Mouse (Mus musculus) midbrain, embryonic 15.5 days (tissue): Measurements from ENCODE around the gene Pla2g4e. TPM values are rescaled to one million over a fixed set of nuclear protein-coding genes. Genes with fewer than 3 reads are reported as not detected.
A peak's percentile ranks its signal among the peaks of the same experiment; 100 is the strongest.
"Not testable (repeated sequence)": the region's sequence is repeated elsewhere in the genome, so short reads cannot be mapped to it uniquely, and the experiment has no call there.

Experiments
- ATAC-seq: fragments of 200-750 bp; cut with Nextera tagmentation; replicated peaks from 2 replicates; pipeline ENCODE4 v1.8.0; 2017; ENCODE audit warnings: moderate TSS enrichment
- H3K27ac ChIP-seq: fragments of 300-500 bp; sonication (generic); 2 replicates; pipeline ENCODE4 v1.5.1; 2015; ENCODE audit warnings: mild to moderate bottlenecking, inconsistent platforms
- H3K27me3 ChIP-seq: fragments of 300-500 bp; sonication (generic); replicated peaks from 2 replicates; pipeline ENCODE4 v1.6.1; 2015; ENCODE audit warnings: inconsistent platforms
- H3K36me3 ChIP-seq: fragments of 300-500 bp; sonication (generic); replicated peaks from 2 replicates; pipeline ENCODE4 v1.6.1; 2015; ENCODE audit warnings: inconsistent platforms
- H3K4me1 ChIP-seq: fragments of 300-500 bp; sonication (generic); 2 replicates; pipeline ENCODE4 v1.6.1; 2015; ENCODE audit warnings: inconsistent platforms
- H3K4me2 ChIP-seq: fragments of 300-500 bp; sonication (generic); 2 replicates; pipeline ENCODE4 v1.6.1; 2015; ENCODE audit warnings: inconsistent platforms, mild to moderate bottlenecking, moderate library complexity
- H3K4me3 ChIP-seq: fragments of 300-500 bp; sonication (generic); 2 replicates; pipeline ENCODE4 v1.5.1; 2015; ENCODE audit warnings: mild to moderate bottlenecking, inconsistent platforms
- H3K9ac ChIP-seq: fragments of 300-500 bp; sonication (generic); 2 replicates; pipeline ENCODE4 v1.6.1; 2015; ENCODE audit warnings: mild to moderate bottlenecking, inconsistent platforms
- H3K9me3 ChIP-seq: fragments of 300-500 bp; sonication (generic); 2 replicates; pipeline ENCODE4 v1.6.1; 2016; ENCODE audit warnings: inconsistent platforms
- WGBS: fragments of 180-500 bp; shearing (Covaris S2); methylation state at CpG from one replicate; pipeline ENCODE4 v1.1.7; 2015; ENCODE audit warnings: mixed read lengths; 5-methylcytosine and 5-hydroxymethylcytosine counted together
- polyA plus RNA-seq: library from polyadenylated mRNA; unstranded; fragments of >200 nt; fragmentation: Nextera tagmentation; extraction: Ambion mirVana; gene quantifications from 2 replicates; pipeline ENCODE4 v1.2.1, GENCODE M21; 2015

Pla2g4e gene
- polyA plus RNA-seq, 1 experiment from 2014 or later = 5.3 TPM

DNA sequence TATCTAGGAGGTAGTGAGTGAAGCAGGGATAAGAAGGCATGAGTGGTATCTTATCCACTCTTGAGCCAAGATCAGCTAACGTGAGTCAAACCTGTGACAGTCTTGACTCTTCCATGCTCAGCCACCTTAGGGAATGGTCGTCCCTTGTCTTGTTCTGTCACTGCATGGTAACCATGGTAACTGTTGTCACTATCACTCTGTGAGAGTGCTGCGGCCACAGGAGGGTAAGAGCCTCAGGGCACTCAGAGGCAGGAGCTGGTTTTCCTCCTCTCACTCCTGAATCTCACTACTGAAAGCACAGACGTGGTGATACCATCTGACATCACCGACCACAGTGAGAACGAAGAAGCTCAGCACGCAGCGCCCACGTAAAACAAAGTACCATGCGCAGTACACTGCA is 19.7 kb upstream of the Pla2g4e start:
- ATAC-seq = peak; percentile 75; the same call in 1 of the 2 replicates
- Histone ChIP-seq H3K4me3 (no peak overlapping the region), H3K4me1 (peaks cover 7% of the 10 kb centered on the region; the same call in 1 of the 2 replicates), H3K9ac (no peak overlapping the region), H3K27ac (no peak overlapping the region), H3K27me3 (no peaks in the 10 kb centered on the region), H3K4me2 (no peak overlapping the region), H3K36me3 (no peaks in the 10 kb centered on the region), H3K9me3 (no peaks in the 10 kb centered on the region)
- WGBS = 54% methylated on average over 10 of the region's 10 CpGs

DNA sequence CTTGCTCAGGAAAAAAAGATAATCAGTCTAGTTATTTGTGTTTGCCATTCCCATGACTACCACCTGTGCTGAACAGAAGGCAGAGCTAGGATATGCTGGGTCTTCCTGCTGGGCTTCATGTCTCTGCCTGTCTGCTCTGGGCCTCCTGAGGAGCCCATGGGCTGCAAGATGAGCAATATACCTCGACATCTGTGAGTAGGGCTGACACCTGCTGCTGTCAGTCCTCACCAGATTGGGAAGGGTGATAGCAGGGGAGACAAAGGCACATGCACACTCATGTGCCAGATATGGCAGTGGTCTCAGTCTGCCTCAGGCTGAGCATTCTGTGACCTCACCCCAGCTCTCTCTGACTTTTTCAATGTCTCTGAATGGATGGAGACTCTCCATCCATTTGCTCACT is 17.7 kb upstream of the Pla2g4e start:
- Histone ChIP-seq H3K4me1 (peaks cover 7% of the 10 kb centered on the region; the same call in 1 of the 2 replicates), H3K9me3 (no peaks in the 10 kb centered on the region), H3K4me3 (no peak overlapping the region), H3K4me2 (no peak overlapping the region), H3K9ac (no peak overlapping the region), H3K27ac (no peak overlapping the region), H3K36me3 (no peaks in the 10 kb centered on the region), H3K27me3 (no peaks in the 10 kb centered on the region)
- ATAC-seq = no peak
- WGBS = 28% methylated on average over 1 of the region's 1 CpGs

- ATAC-seq = no peak
- Histone ChIP-seq H3K4me2 (no peak overlapping the region), H3K36me3 (no peaks in the 10 kb centered on the region), H3K4me1 (peaks cover 7% of the 10 kb centered on the region; the same call in 1 of the 2 replicates), H3K4me3 (no peak overlapping the region), H3K9ac (no peak overlapping the region), H3K27me3 (no peaks in the 10 kb centered on the region), H3K27ac (no peak overlapping the region), H3K9me3 (no peaks in the 10 kb centered on the region)
- 78% methylated on average over 3 of the region's 3 CpGs for WGBS
These were observed 16.2 kb upstream of the Pla2g4e start for GRCm38 (mm10) chr2:120261346-120261745.

GRCm38 (mm10) chr2:120256259-120256658 is 11.1 kb upstream of the Pla2g4e start:
- Histone ChIP-seq H3K9me3 (no peaks in the 10 kb centered on the region), H3K4me3 (no peak overlapping the region), H3K27me3 (no peaks in the 10 kb centered on the region), H3K4me1 (no peaks in the 10 kb centered on the region), H3K9ac (no peak overlapping the region), H3K27ac (no peak overlapping the region), H3K4me2 (no peak overlapping the region), H3K36me3 (no peaks in the 10 kb centered on the region)
- ATAC-seq = no peak

DNA sequence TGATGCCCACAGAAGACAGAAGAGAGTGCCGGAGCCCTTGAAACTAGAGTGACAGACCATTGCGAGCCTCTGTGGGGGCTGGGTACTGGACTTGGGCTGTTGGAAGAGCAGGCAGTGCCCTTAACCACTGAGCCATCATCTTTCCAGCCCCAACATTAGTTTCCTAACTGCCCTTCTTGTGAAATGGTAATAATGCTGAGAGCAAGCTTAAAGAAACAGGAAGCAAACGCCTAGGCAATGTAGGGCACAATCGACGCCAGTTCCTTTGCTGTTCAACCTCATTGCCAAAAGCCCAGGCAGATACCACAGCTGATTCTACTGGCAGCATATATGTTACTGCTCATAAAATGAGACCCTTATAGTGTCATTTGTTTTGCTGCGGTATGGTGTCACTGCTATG is 7.5 kb upstream of the Pla2g4e start:
- 93% methylated on average over 6 of the region's 6 CpGs for WGBS
- no peaks in the 10 kb centered on the region for H3K27me3 ChIP-seq
- no peaks in the 10 kb centered on the region for H3K9me3 ChIP-seq
- no peak for ATAC-seq
- no peak overlapping the region for H3K9ac ChIP-seq
- H3K4me2 ChIP-seq = no peak overlapping the region
- no peaks in the 10 kb centered on the region for H3K4me1 ChIP-seq
- H3K27ac ChIP-seq = no peak overlapping the region
- no peaks in the 10 kb centered on the region for H3K36me3 ChIP-seq
- no peak overlapping the region for H3K4me3 ChIP-seq

DNA sequence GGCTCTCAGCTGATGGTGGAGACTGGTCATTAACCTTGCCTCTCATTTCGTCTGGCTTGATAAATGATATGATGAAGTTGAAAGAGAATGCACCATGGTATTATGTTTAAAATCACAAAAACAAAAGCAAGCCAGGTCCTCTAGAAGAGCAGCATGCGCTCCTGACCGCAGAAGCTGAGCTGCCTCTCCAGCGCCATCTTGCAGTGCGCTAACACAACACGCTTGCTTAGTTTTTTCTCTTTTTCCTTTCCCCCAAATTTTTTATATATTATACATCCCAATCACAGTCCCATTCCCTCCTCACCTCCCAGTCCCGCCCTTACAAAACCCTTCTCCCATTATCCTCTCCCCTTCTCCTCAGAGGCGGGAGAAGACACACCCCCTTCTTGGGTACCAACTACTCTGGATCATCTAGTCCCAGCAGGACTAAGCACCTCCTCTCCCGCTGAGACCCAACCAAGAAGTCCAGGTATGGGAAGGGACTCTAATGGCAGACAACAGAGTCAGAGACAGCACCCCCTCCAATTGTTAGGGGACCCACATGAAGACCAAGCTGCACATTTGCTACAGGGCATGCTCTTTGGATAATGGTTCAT is 384 bp upstream of the Pla2g4e start:
- peak; percentile 71 for ATAC-seq
- Histone ChIP-seq H3K9me3 (no peaks in the 10 kb centered on the region), H3K27me3 (no peaks in the 10 kb centered on the region; the same call in 1 of the 2 replicates), H3K4me3 (peak overlapping the region; percentile 47), H3K4me1 (peaks cover 26% of the 10 kb centered on the region; the same call in 1 of the 2 replicates), H3K9ac (peak overlapping the region; percentile 59), H3K4me2 (peak overlapping the region; percentile 63), H3K36me3 (no peaks in the 10 kb centered on the region), H3K27ac (peak overlapping the region; percentile 85)
- WGBS = 11% methylated on average over 9 of the region's 9 CpGs

GRCm38 (mm10) chr2:120243995-120244394 is 1.1 kb downstream of the Pla2g4e start:
- Histone ChIP-seq H3K9me3 (no peaks in the 10 kb centered on the region), H3K27ac (no peak overlapping the region), H3K4me2 (peak overlapping the region; percentile 63), H3K4me3 (peak overlapping the region; percentile 47), H3K27me3 (no peaks in the 10 kb centered on the region; the same call in 1 of the 2 replicates), H3K4me1 (peaks cover 26% of the 10 kb centered on the region; the same call in 1 of the 2 replicates), H3K36me3 (no peaks in the 10 kb centered on the region), H3K9ac (peak overlapping the region; percentile 59; the same call in 1 of the 2 replicates)
- 82% methylated on average over 2 of the region's 2 CpGs for WGBS
- no peak for ATAC-seq

DNA sequence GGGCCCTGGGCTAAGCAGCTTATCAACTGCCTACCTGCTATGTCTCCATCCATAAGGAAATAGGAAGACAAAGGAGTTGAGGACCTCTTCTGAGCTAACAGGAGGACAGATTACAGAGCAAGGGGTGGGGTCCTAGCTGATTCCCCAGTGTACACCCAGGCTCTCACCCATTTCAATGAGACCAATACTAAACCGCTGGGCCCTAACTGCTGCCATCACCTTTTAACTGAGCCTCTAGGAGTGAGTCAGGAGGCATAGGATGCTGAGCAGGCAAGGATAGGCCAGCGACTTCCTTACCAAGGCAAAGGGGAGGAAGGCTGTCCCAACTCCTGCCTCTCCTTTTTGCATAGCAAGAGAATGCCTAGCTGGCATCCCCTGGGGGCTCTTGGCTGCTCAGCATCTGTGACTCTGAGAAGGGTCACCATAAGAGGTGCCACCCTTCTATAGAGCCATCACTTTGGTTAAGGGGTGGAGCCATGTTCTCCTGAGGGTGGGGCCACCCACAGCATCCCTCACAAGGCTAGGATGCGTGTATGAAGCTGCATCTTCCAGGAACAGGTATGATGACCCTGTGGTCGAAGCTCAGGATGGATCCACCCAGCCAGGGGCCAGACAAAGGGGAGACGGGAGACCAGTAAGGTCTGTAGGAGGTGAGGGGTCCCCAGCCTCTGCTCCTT is 2.2 kb downstream of the Pla2g4e start:
- WGBS = 74% methylated on average over 5 of the region's 5 CpGs
- no peak overlapping the region for H3K4me3 ChIP-seq
- H3K9me3 ChIP-seq = no peaks in the 10 kb centered on the region
- no peak overlapping the region for H3K27ac ChIP-seq
- H3K4me2 ChIP-seq = peak overlapping the region; percentile 63
- no peaks in the 10 kb centered on the region; the same call in 1 of the 2 replicates for H3K27me3 ChIP-seq
- H3K9ac ChIP-seq = no peak overlapping the region
- ATAC-seq = no peak
- no peaks in the 10 kb centered on the region for H3K36me3 ChIP-seq
- H3K4me1 ChIP-seq = peaks cover 26% of the 10 kb centered on the region; the same call in 1 of the 2 replicates

DNA sequence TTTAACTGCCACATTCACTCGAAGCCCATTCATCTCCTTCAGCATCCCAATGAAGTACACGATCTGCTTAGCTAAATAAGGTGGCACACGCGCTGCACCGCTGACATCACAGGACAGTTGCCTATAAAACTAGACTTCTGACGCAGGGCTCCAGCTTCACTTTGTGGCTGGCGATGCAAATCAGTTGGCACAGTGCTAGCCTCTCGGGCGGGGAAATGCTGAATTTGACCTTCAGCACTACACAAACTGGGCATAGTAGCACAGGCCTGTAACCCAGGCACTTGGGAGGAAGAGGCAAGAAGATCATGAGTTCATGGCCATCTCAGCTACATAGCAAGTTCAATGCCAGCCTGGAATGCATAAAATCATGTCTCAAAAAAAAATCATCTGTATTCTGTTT is 6.4 kb downstream of the Pla2g4e start:
- H3K27ac ChIP-seq, H3K27me3 ChIP-seq, H3K36me3 ChIP-seq, H3K9ac ChIP-seq, H3K4me2 ChIP-seq, H3K4me3 ChIP-seq, ATAC-seq, H3K9me3 ChIP-seq: not testable (repeated sequence)
- WGBS = 87% methylated on average over 9 of the region's 9 CpGs
- H3K4me1 ChIP-seq = peaks cover 11% of the 10 kb centered on the region; the same call in 1 of the 2 replicates

GRCm38 (mm10) chr2:120237784-120238183 is 7.4 kb downstream of the Pla2g4e start:
- Histone ChIP-seq H3K36me3 (no peaks in the 10 kb centered on the region), H3K9me3 (no peaks in the 10 kb centered on the region), H3K9ac (no peak overlapping the region), H3K4me3 (no peak overlapping the region), H3K4me2 (no peak overlapping the region), H3K27ac (no peak overlapping the region), H3K4me1 (peaks cover 3% of the 10 kb centered on the region; the same call in 1 of the 2 replicates), H3K27me3 (no peaks in the 10 kb centered on the region)
- ATAC-seq = no peak
- 79% methylated on average over 5 of the region's 5 CpGs for WGBS

DNA sequence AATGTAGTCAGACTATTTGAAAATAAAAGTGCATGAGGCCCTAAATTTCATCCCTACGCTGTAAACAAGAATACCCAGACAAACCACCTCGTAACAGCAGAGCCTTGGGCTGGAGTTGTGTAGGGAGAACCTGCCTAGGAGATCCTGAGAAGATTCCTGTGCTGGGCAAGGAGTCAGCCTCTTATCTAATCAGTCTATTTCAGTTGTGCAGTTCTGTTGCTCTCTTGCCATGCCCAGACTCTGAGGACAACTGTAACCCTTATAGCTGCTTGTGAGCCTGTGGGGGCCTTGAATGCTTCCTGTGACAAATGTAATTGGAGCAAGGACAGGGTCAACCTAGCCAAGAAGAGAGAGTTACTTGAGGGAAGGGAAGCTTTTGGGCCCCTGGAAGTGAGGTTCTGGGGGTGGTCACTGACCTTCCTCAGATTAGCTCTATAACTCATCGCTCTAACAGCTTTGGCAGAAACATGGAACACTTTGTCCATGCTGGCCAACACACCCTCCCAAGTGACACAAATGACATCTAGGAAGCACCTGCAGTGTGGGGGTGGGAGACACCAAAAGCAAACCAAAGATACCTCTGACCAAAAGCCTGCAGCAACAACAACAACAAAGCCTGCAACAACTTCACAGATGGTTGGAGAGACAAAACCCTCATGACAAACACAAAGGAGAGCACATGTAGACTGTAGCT is 9.0 kb downstream of the Pla2g4e start:
- H3K4me3 ChIP-seq = no peak overlapping the region
- ATAC-seq = no peak
- no peak overlapping the region for H3K4me2 ChIP-seq
- no peak overlapping the region for H3K9ac ChIP-seq
- H3K36me3 ChIP-seq = no peaks in the 10 kb centered on the region
- 84% methylated on average over 3 of the region's 3 CpGs for WGBS
- H3K4me1 ChIP-seq = no peaks in the 10 kb centered on the region
- no peaks in the 10 kb centered on the region for H3K27me3 ChIP-seq
- H3K27ac ChIP-seq = no peak overlapping the region
- no peaks in the 10 kb centered on the region for H3K9me3 ChIP-seq

DNA sequence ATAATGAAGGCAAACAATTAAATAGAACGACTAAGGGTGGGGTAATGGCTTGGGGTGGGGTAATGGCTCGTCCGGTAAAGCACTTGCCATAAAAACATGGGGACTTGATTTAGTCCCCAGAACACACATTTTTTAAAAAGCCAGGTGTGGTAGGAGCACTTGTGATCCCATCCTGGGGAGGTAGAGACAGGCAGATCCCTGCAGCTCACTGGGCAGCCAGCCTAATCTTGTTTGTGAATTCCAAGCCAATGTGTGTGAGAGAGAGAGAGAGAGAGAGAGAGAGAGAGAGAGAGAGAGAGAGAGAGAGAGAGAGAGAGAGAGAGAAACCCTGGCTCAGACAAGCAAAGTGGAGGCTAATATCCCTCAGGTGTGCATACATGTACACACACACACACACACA is 9.8 kb downstream of the Pla2g4e start:
- Histone ChIP-seq H3K4me2 (no peak overlapping the region), H3K9ac (no peak overlapping the region), H3K36me3 (no peaks in the 10 kb centered on the region), H3K27me3 (no peaks in the 10 kb centered on the region), H3K4me1 (no peaks in the 10 kb centered on the region), H3K9me3 (no peaks in the 10 kb centered on the region), H3K4me3 (no peak overlapping the region), H3K27ac (no peak overlapping the region)
- ATAC-seq = no peak
- WGBS = 73% methylated on average over 3 of the region's 3 CpGs
